Mouse (Mus musculus): ENCODE data around the gene Fcer1a.

- TF ChIP-seq CTCF (IDR thresholded peaks at IDR 0.05; ENCODE audit: extremely low read depth, insufficient read depth, insufficient read length, insufficient replicate concordance) (no peak), POLR2A (IDR thresholded peaks at IDR 0.05; ENCODE audit: low read depth, low read length) (no peak)
Observed at GRCm38 (mm10) chr1:173212092-173212491, 14.9 kb downstream of the Fcer1a start, which contains the start of gene Olfr1404.
